Mouse (Mus musculus) heart, adult 2 months (tissue): Measurements from ENCODE around the gene Iqschfp.

Source experiments
- CTCF ChIP-seq: fragments of 200-600 bp; IDR thresholded peaks from 2 replicates; pipeline ENCODE4 v1.8.1; 2022; ENCODE audit warnings: antibody characterized with exemption, mild to moderate bottlenecking, moderate library complexity
- EP300 ChIP-seq: fragments of 200-500 bp; IDR thresholded peaks from 2 replicates; pipeline ENCODE4 v1.6.1; 2011; ENCODE audit warnings: low read depth, low read length, control low read depth; ENCODE audit not compliant: insufficient read depth
- POLR2A ChIP-seq: fragments of 200-500 bp; IDR thresholded peaks from 2 replicates; pipeline ENCODE4 v1.6.1; 2011; ENCODE audit warnings: mild to moderate bottlenecking, low read depth, low read length, control low read depth; ENCODE audit not compliant: insufficient read depth

DNA sequence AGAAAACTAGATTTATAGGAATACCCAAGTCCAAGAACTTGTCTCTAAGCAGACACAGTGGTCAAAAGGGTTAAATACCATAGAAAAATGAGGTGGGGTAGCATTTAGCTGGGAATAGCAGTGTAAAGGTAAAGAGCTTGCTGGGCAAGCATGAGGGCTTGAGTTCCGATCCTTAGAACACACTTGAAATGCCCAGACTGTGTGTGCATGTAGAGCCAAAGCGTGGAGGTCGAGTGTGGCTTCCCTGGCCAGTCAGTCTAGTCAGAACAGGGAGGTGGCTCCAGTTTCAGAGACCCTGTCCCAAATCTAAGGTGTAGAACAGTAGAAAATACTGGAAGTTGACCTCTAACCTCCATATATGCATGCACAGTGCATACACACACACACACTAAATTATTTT lies 591.5 kb downstream of the Iqschfp start:
- TF ChIP-seq POLR2A, result no peak
- no peak for TF ChIP-seq CTCF
- no peak for TF ChIP-seq EP300
